Mouse (Mus musculus): ENCODE results near the gene Tekt5.

GRCm38 (mm10) chr16:10441761-10442160, 46.5 kb upstream of the Tekt5 start:
- TF ChIP-seq POLR2A (IDR thresholded peaks at IDR 0.05; ENCODE audit: extremely low read depth, insufficient read depth, low read length) (no peak), CTCF (IDR thresholded peaks at IDR 0.05; ENCODE audit: low read depth, low read length) (no peak)
